Mouse (Mus musculus): Measurements from ENCODE around the gene Zfhx3.
A peak's percentile ranks its signal among the peaks of the same experiment; 100 is the strongest.

Zfhx3 gene

GRCm38 (mm10) chr8:108361402-108361801 lies 419.0 kb downstream of the Zfhx3 start:
- DNase-seq (ENCODE audit: low spot score) = peak; percentile 46

GRCm38 (mm10) chr8:108362421-108362820 lies 420.0 kb downstream of the Zfhx3 start:
- DNase-seq (ENCODE audit: low spot score) = no peak

DNA sequence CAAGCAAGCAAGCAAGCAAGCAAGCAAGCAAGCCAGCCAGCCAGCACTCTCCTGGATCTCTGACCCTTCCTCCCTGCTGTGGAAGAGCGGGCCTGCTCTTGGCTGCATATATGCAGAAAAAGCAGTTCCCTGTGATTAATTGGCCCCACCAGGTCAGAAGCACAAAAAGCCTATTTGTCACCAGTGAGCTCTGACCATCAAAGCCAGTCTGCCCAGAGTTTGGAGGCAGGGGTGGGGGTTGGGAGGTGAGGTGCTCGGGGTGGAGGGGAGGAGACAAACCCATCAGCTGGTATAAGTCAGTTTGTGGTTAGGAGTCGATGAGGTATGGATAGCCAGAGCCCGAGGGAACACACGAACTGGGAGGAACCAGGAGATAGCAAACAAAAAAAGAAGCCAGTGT lies 421.0 kb downstream of the Zfhx3 start:
- peak; percentile 58 for DNase-seq (ENCODE audit: low spot score)

- no peak for DNase-seq (ENCODE audit: low spot score)
Measured at GRCm38 (mm10) chr8:108363856-108364255, 421.4 kb downstream of the Zfhx3 start.

DNA sequence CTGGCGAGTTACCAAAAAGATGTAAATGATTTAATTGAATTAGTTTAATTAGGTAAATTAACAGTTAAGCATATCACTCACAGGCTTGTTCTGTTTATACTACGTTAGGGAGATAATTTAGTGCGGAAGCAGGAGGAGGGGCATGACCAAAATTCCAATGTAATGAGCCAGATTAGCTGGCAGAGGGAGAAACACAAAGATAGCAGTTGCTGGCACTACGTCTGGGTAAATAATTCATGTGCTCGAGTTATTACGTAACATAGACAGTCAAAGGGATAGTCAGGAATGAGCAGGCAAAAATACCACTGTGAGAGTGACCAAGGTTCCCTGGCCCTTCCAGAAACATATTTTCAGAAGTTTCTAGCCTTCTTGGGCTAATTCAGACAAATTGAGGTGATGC lies 426.6 kb downstream of the Zfhx3 start:
- no peak for DNase-seq (ENCODE audit: low spot score)

DNA sequence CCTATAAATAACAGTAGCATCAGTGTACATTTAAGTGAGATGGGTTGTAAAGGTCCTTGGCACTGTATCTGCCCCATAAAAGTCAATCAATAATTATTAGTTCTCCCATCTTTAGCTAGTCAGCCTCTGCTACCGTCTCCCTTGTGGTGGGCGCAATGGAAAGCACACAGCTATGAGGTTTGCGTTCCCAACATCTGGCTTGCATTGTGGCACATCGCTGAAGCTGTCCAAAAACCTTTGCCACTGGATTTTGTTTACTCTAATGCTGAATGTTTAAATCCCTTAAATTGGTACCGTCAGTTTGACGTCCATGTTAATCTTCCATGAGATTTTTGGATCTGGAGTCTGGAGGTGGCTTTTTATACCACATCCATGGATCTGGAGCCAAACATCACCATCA lies 428.3 kb downstream of the Zfhx3 start:
- DNase-seq (ENCODE audit: low spot score) = no peak

GRCm38 (mm10) chr8:108373046-108373445 lies 430.6 kb downstream of the Zfhx3 start:
- no peak for DNase-seq (ENCODE audit: low spot score)

GRCm38 (mm10) chr8:108378036-108378435 lies 435.6 kb downstream of the Zfhx3 start:
- no peak for DNase-seq (ENCODE audit: low spot score)

- no peak for DNase-seq (ENCODE audit: low spot score)
Measured at GRCm38 (mm10) chr8:108383121-108383520, 440.7 kb downstream of the Zfhx3 start.

GRCm38 (mm10) chr8:108387160-108387912 lies 444.9 kb downstream of the Zfhx3 start:
- peak; percentile 57 for DNase-seq (ENCODE audit: low spot score)

DNA sequence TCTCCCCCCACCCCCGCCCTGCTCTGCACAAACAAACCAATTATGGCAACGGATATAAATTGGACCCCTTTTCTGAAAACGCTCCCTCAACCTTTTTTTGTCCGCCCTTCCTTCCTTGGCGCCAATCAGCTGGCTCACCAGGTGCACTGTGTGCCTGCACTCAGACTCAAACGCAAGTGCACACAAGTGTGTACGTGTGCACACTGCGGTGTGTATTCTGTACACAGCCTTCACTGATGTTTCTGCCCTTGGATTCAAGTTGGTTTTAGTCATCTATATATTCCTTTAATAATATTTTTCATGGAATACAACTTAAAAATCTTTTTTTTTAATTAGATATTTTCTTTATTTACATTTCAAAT lies 445.4 kb downstream of the Zfhx3 start:
- no peak for DNase-seq (ENCODE audit: low spot score)

GRCm38 (mm10) chr8:108392909-108393308 lies 450.5 kb downstream of the Zfhx3 start:
- no peak for DNase-seq (ENCODE audit: low spot score)

DNA sequence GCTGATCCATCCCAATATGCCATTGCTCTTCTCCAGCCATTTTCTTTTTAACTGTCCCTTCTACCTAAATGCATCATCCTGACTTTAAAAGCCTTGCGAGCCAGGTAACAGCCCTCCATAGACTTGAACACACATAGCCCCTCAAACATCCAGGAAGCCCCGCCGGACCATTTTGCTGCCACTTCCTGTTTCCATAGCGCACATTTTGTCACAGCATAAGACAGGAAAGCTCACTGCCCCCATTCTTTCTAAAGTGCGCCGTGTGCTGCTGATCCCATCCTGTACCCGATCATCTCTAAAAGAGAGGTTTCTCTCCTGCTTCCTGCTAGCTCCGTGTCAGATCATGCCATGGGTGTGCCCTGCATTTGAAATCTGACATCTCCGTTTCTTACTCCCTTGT lies 459.7 kb downstream of the Zfhx3 start:
- DNase-seq (ENCODE audit: low spot score) = no peak

GRCm38 (mm10) chr8:108406716-108407494 lies 464.5 kb downstream of the Zfhx3 start:
- peak; percentile 68 for DNase-seq (ENCODE audit: low spot score)

- peak; percentile 29 for DNase-seq (ENCODE audit: low spot score)
Measured at GRCm38 (mm10) chr8:108419162-108419844, 476.9 kb downstream of the Zfhx3 start.

DNA sequence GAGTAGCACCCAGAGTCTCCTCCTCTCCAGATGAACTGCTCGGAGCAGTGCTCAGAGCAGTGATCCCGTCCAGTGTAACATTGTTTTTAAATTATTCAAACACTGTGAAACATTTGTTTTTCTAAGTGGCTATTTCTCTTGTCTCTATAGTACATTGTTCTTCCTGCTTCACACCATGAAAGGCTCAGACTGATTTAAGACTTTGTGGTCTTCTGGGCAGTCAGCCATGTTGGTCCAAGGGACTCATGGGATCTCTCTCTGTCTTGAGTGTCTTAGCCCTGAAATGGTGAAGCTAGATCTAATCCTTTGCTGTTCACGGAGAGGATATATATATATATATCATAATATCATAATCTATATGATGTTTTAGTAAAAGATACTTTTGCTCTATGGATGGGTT lies 480.1 kb downstream of the Zfhx3 start:
- DNase-seq (ENCODE audit: low spot score) = no peak

DNA sequence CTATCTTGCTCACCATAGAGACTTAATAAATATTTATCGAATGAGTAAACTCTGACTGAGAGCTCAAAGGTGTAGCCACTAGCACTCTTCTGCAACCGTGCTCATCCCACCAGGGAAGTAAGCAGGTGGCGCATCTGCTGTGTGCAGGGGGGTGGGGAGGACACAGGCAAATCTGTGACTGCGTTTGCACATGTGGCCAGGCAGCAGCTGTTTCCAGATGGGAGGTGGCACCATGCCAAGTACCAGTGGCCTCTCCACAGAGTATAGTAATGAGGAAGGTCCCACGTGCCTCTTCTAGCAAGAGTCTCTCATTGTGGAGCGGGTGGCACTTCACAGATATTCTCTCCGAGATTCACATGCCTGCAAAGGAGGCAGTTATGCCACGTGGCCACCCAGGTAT lies 481.9 kb downstream of the Zfhx3 start:
- no peak for DNase-seq (ENCODE audit: low spot score)

- no peak for DNase-seq (ENCODE audit: low spot score)
Measured at GRCm38 (mm10) chr8:108433321-108433720, 490.9 kb downstream of the Zfhx3 start.

- no peak for DNase-seq (ENCODE audit: low spot score)
Measured at GRCm38 (mm10) chr8:108434510-108434909, 492.1 kb downstream of the Zfhx3 start.

DNA sequence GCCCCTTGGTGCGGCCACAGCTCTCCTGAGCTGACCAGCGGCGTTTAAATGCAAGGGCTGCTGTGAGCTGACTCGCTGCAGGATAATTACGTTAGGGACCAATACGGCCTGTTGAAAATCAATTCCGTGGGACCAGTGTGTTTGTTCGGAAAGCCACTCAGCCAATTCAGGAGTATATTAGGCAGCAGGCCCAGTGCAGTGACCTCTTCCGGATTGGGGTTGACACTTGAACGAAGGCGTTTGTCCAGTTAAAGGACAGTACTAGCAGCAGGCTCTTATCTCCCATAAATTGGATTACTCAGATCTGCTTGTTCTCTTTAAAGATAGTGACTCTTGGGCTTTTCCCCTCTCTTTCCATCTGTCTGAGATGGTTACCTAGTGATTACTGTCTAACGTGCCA lies 493.9 kb downstream of the Zfhx3 start:
- DNase-seq (ENCODE audit: low spot score) = no peak

DNA sequence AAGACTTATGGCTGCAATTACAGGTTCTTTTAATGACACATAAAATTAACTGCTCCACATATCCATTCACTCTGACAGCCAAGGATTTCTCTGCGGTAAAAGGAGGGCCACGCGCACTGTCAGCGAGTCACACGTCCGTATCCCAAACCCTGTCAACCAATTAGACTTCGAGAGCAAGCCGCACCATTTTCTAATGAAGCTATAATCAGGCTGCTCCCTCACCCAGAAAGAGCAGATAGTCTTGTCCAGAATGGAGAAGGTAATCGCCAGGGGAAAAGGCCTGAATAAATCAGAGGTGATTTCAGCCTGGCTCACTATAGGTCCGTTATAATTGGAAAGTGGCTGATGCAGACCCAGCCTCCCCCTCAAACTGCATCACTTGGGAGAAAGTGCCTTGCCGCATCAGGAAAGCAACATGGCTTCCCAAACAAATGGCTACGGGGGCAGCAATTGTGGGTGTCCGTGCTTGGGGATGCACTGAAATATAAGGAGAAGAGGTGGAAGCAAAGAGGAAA lies 494.9 kb downstream of the Zfhx3 start:
- DNase-seq (ENCODE audit: low spot score) = no peak

DNA sequence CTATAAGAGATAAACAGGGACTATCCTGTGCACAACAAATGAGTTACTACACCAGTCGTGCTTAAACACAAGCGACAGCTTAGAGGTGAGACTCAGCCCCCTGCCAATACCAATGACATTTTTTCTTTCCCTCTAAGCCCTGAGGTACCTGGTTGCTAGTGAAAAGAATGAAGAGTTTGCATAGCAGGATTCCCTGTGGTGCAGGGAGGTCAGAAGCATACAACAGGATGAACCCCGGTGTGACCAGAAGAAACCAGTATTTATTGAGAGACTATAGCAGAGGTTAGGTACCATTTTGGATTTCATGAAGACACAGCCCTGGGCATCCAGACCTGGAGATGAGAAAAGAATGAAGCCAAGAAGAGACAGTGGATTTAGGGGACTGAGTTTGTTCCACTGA lies 498.0 kb downstream of the Zfhx3 start:
- DNase-seq (ENCODE audit: low spot score) = no peak

DNA sequence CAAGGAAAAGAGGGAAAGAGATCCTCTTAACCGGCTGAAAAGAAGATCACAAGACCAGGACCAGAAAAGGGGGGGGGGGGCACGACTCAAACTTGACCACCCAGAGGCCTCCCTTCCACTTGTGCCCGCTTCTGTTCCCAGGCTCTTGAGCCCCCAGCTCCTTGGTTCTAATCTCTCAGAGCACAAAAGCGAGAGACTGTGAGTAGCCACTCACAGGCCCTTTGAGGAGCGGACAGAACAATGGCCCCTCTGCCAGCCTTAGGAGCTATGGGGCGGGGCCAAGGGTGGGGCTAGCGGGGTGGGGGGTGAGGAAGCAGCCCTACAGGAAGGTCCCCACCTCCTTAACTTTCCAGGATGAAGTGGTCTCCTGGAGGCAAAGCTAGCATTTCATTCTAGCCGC lies 508.4 kb downstream of the Zfhx3 start:
- peak; percentile 60 for DNase-seq (ENCODE audit: low spot score)

All from embryo, embryonic 10 days (tissue).